Mouse (Mus musculus): ENCODE results near the gene Hira.

DNA sequence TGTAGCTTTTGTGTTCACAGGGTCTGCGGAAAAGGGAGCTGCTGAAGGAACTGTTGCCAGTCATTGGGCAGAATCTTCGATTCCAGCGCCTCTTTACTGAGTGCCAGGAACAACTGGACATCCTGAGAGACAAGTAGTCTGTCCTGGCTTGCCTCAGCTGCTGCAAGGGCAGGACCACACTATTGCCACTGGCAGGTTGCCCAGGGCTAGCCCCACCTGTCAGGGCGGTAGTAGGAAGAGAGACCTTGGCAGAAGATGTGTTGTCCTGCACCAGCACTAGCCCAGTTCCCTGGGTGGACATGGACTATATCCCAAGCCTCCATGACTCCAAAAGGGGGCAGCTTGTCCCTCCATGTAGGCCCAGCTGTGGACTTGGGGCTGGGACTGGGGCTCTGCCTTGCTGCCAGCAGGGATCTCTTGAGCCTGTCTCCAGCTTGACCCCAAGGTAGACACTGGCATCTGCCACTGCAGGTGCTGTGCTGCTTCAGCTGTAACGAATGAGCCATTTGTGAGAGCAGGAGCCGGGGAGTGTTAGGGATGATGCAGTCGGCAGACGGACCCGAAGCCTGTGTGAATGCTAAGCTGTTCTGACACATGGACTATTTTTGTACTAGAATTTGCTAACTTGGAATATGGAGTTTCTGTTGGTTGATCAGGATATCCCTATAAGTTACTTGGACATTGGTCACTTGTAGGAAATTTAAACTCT, 92.7 kb downstream of the Hira start:
- TF ChIP-seq EP300 (IDR thresholded peaks at IDR 0.05; ENCODE audit: low read depth) (no peak), CTCF (IDR thresholded peaks at IDR 0.05; ENCODE audit: low read depth) (no peak)

Data from liver, embryonic 14.5 days (tissue).